Mouse (Mus musculus) neural tube, embryonic 15.5 days (tissue): ENCODE data around the gene Kif9. TPM values are rescaled to one million over a fixed set of nuclear protein-coding genes. Genes with fewer than 3 reads are reported as not detected.

ENCODE experiments used
- ATAC-seq: fragments of 200-750 bp; cut with Nextera tagmentation; 2 replicates; pipeline ENCODE4 v1.8.0; 2017; ENCODE audit warnings: mild to moderate bottlenecking, moderate TSS enrichment, moderate library complexity; ENCODE audit not compliant: low FRiP score
- H3K27ac ChIP-seq: fragments of 300-500 bp; sonication (generic); replicated peaks from 2 replicates; pipeline ENCODE4 v1.5.1; 2015; ENCODE audit warnings: mild to moderate bottlenecking, inconsistent platforms
- H3K27me3 ChIP-seq: fragments of 300-500 bp; sonication (generic); replicated peaks from 2 replicates; pipeline ENCODE4 v1.6.1; 2015; ENCODE audit warnings: inconsistent platforms
- H3K36me3 ChIP-seq: fragments of 300-500 bp; sonication (generic); 2 replicates; pipeline ENCODE4 v1.6.1; 2015; ENCODE audit warnings: inconsistent platforms
- H3K4me1 ChIP-seq: fragments of 300-500 bp; sonication (generic); 2 replicates; pipeline ENCODE4 v1.6.1; 2015; ENCODE audit warnings: inconsistent platforms
- H3K4me2 ChIP-seq: fragments of 300-500 bp; sonication (generic); 2 replicates; pipeline ENCODE4 v1.6.1; 2015; ENCODE audit warnings: inconsistent platforms, mild to moderate bottlenecking, moderate library complexity
- H3K4me3 ChIP-seq: fragments of 300-500 bp; sonication (generic); replicated peaks from 2 replicates; pipeline ENCODE4 v1.5.1; 2015; ENCODE audit warnings: mild to moderate bottlenecking, inconsistent platforms
- H3K9ac ChIP-seq: fragments of 300-500 bp; sonication (generic); replicated peaks from 2 replicates; pipeline ENCODE4 v1.6.1; 2015; ENCODE audit warnings: mild to moderate bottlenecking, inconsistent platforms
- H3K9me3 ChIP-seq: fragments of 300-500 bp; sonication (generic); replicated peaks from 2 replicates; pipeline ENCODE4 v1.6.1; 2016; ENCODE audit warnings: inconsistent platforms
- WGBS: fragments of 180-500 bp; shearing (Covaris S2); methylation state at CpG from one replicate; pipeline ENCODE4 v1.1.7; 2015; ENCODE audit warnings: mixed read lengths; 5-methylcytosine and 5-hydroxymethylcytosine counted together
- polyA plus RNA-seq: library from polyadenylated mRNA; unstranded; fragments of >200 nt; fragmentation: Nextera tagmentation; extraction: Ambion mirVana; gene quantifications from 2 replicates; pipeline ENCODE4 v1.2.1, GENCODE M21; 2015

The Kif9 gene
- polyA plus RNA-seq, 1 experiment from 2014 or later: 3.4 TPM

GRCm38 (mm10) chr9:110530650-110531049 is 53.9 kb downstream of the Kif9 start:
- H3K27me3 ChIP-seq: no peaks in the 10 kb centered on the region
- no peak overlapping the region for H3K4me3 ChIP-seq
- peaks cover 30% of the 10 kb centered on the region for H3K4me1 ChIP-seq
- WGBS: 67% methylated on average over 3 of the region's 3 CpGs
- no peaks in the 10 kb centered on the region for H3K9me3 ChIP-seq
- H3K9ac ChIP-seq: no peak overlapping the region
- ATAC-seq: no peak
- peak overlapping the region; percentile 60; the same call in 1 of the 2 replicates for H3K4me2 ChIP-seq
- H3K36me3 ChIP-seq: no peaks in the 10 kb centered on the region
- no peak overlapping the region for H3K27ac ChIP-seq

GRCm38 (mm10) chr9:110531151-110531791 is 54.5 kb downstream of the Kif9 start:
- 27% methylated on average over 6 of the region's 6 CpGs for WGBS
- 0 out of 2 replicates have a peak overlapping the region, but pooled peaks have one; percentile 17 for H3K9ac ChIP-seq
- no peaks in the 10 kb centered on the region for H3K9me3 ChIP-seq
- ATAC-seq: no peak
- peaks cover 35% of the 10 kb centered on the region for H3K4me1 ChIP-seq
- H3K4me3 ChIP-seq: peak overlapping the region; percentile 98
- peak overlapping the region; percentile 99 for H3K27ac ChIP-seq
- no peaks in the 10 kb centered on the region for H3K27me3 ChIP-seq
- peak overlapping the region; percentile 60 for H3K4me2 ChIP-seq
- H3K36me3 ChIP-seq: no peaks in the 10 kb centered on the region

DNA sequence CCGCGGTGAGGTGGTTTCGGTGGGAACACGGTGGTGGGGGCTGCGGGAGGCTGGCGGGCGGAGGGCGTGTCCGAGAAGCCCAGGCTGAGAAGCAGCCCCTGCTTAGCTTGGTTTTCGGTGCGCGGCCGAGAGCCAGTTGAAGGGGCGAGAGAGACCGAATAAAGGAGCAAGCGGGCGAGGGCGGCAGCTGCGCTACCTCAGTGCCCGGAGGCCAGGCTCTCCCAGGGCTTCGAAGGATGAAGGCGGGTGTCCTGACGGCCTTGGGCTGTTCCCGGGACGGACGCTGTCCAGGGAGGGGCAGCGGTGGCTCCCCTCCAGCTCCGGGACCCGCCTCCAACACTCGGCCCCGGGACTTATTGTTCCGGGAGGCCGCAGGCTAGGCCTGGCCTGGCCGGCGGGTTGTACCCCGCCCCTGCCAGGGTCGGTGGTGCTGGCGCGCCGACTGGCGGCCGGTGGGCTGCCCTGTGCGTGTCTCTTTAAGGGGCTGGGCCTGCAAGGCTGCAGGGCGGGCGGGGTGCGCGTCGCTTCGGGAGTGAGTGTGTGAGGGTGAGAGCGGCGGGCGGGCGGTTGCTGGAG is 55.2 kb downstream of the Kif9 start:
- H3K9me3 ChIP-seq: no peaks in the 10 kb centered on the region
- H3K9ac ChIP-seq: peak overlapping the region; percentile 86
- no peaks in the 10 kb centered on the region for H3K27me3 ChIP-seq
- peak; percentile 99 for ATAC-seq
- no peaks in the 10 kb centered on the region for H3K36me3 ChIP-seq
- H3K4me3 ChIP-seq: peak overlapping the region; percentile 98
- H3K27ac ChIP-seq: peak overlapping the region; percentile 99
- peak overlapping the region; percentile 60 for H3K4me2 ChIP-seq
- WGBS: under 1% methylated on average over 51 of the region's 53 CpGs
- peaks cover 36% of the 10 kb centered on the region for H3K4me1 ChIP-seq

DNA sequence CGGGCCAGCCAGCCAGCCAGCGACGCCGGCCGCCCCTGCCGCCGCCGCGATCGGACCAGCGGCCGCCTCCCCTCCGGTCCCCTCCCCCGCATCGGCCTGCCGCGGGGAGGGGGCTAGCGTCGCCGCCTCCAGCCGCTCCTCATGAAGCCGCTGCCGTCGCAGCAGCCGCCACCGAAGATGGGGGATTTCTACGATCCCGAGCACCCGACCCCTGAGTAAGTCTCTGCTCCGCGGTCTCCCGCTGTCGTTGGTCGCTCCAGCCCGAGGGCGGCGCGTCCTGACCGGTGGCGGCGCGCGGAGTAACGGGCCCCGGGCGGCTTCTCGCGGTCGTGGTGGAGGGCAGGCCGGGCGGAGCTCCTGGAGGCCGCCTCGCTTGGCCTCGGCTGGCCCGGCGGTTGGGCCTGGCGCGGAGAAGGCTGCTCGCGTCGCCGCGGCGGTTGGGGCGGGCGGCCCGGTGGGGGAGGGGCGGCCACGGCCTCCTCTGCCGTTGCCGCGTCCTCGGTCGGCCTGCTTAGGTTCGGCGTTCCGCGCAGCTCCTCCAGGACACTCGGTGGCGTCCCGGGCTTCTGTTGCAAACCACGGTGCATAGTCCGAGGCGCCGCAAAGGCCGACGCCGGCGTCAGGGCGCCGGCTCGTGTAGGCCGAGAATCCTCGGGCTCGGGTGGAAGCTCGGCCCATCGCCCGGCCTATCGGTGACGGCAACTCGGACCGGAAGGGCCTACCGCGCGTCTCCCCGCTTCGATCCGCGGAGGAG is 56.0 kb downstream of the Kif9 start, which contains the start of gene Setd2:
Setd2 (plus strand) TSS at position 60 of the 754 bp plus-strand sequence.
- Histone ChIP-seq H3K27me3 (no peaks in the 10 kb centered on the region), H3K4me2 (peak within 1 kb of the TSS; percentile 75), H3K4me3 (peak within 1 kb of the TSS; percentile 98), H3K36me3 (no peaks in the 10 kb centered on the region), H3K9ac (peak within 1 kb of the TSS; percentile 99), H3K4me1 (peaks cover 36% of the 10 kb centered on the region), H3K9me3 (no peaks in the 10 kb centered on the region), H3K27ac (peak within 1 kb of the TSS; percentile 99)
- under 1% methylated on average over 84 of the region's 109 CpGs for WGBS
- ATAC-seq: peak; percentile 69

DNA sequence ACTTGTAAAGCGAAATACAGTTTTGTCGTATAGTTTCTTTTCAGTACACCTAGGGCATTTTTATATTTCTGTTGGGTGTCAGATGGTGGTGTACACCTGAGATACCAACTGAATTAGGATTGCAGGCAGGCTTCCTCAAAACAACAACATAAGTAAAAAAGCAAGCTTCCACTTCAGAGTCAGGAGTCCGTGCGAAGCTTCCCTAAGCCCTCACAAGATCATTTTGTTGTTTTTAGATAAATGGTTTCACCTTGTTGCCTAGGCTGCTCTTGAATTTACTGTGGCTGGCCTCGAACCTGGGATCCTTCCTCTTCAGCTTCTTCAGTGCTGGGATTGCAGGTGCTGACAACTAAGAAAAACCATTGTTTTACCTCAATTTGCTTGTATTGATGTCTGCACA is 56.9 kb downstream of the Kif9 start:
- Histone ChIP-seq H3K27me3 (no peaks in the 10 kb centered on the region), H3K4me1 (peaks cover 36% of the 10 kb centered on the region), H3K4me3 (peak overlapping the region; percentile 98), H3K4me2 (peak overlapping the region; percentile 75), H3K36me3 (no peaks in the 10 kb centered on the region), H3K9ac (peak overlapping the region; percentile 99), H3K27ac (peak overlapping the region; percentile 60; the same call in 1 of the 2 replicates), H3K9me3 (no peaks in the 10 kb centered on the region)
- 43% methylated on average over 5 of the region's 5 CpGs for WGBS
- ATAC-seq: no peak

DNA sequence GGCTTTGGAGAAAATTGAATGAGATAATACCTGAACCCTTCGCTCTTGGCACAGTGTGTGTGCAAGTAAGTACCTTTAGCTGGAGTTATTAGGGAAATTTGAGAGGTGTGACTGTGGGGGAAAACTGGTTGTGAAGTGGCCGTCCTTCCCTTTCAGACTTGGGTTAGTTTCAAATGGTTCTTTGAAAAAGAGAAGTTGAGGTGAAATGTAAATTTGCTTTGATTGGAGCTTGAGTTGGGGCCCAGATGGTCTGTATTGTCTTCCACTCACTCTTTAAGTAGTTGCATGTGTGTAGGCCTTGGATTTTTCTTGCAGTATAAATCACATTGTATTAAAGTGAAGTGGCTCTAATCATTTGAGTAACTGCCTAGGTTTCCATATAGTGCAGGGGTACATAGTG is 58.4 kb downstream of the Kif9 start:
- Histone ChIP-seq H3K27ac (no peak overlapping the region), H3K36me3 (no peaks in the 10 kb centered on the region), H3K9me3 (no peaks in the 10 kb centered on the region), H3K4me1 (peaks cover 36% of the 10 kb centered on the region), H3K4me3 (peak overlapping the region; percentile 3; the same call in 1 of the 2 replicates), H3K27me3 (no peaks in the 10 kb centered on the region), H3K9ac (no peak overlapping the region), H3K4me2 (peak overlapping the region; percentile 75; the same call in 1 of the 2 replicates)
- 77% methylated on average over 2 of the region's 2 CpGs for WGBS
- ATAC-seq: no peak

DNA sequence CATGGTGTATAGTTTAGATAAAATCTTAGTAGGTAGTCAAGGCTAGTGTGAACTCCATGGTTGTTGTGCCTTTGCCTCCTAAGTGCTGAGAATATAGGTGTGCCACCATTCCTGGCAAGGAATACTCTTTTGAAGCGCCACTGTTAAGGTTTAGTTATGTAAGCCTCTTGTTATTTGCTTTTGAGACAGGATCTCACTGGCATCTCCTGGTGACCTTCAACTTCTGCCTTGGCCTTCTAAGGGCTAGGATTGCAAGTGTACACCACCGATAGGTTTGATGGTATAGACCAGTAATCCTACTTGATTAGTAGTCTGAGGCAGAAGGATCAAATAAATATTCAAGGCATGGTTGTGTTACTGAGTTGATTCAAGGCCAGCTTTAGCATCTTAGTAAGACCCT is 59.9 kb downstream of the Kif9 start:
- no peak for ATAC-seq
- whole genome bisulfite sequencing: 98% methylated on average over 2 of the region's 2 CpGs

GRCm38 (mm10) chr9:110538511-110538910 is 61.8 kb downstream of the Kif9 start:
- Histone ChIP-seq H3K4me2 (no peak overlapping the region), H3K27ac (no peak overlapping the region), H3K9ac (no peak overlapping the region), H3K4me3 (no peak overlapping the region), H3K4me1 (peaks cover 27% of the 10 kb centered on the region), H3K9me3 (no peaks in the 10 kb centered on the region), H3K36me3 (no peaks in the 10 kb centered on the region), H3K27me3 (no peaks in the 10 kb centered on the region)
- no peak for ATAC-seq

More for the DNA sequence above, 59.9 kb downstream of the Kif9 start:
- Histone ChIP-seq H3K4me2 (no peak overlapping the region), H3K4me3 (no peak overlapping the region), H3K36me3 (no peaks in the 10 kb centered on the region), H3K9me3 (no peaks in the 10 kb centered on the region), H3K9ac (no peak overlapping the region), H3K27ac (no peak overlapping the region), H3K4me1 (peaks cover 27% of the 10 kb centered on the region), H3K27me3 (no peaks in the 10 kb centered on the region)

DNA sequence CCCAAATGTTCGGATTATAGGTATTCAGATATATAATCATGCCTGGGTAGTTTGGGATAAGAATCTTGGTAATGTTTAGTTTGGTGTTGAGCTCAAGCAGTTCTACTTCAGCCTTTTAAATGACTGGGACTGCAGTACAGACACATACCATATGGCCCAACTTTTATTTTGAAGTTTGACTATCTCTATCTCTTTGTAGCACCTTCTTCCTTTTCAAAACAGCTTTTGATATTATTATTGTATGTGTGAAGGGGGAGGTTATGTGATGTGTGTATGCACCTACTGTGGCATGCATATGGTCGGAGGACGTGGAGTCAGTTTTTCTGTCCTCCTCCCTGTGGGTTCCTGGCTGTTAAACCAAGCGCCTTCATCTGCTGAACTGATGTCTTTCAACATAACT is 65.2 kb downstream of the Kif9 start:
- Histone ChIP-seq H3K4me2 (no peak overlapping the region), H3K36me3 (no peaks in the 10 kb centered on the region), H3K9me3 (no peaks in the 10 kb centered on the region), H3K4me3 (no peak overlapping the region), H3K27ac (no peak overlapping the region), H3K9ac (no peak overlapping the region), H3K4me1 (0 out of 2 replicates have a peak, but pooled peaks cover 2% of the 10 kb centered on the region), H3K27me3 (no peaks in the 10 kb centered on the region)
- no peak for ATAC-seq
- WGBS: 95% methylated on average over 4 of the region's 4 CpGs

GRCm38 (mm10) chr9:110548261-110548660 is 71.5 kb downstream of the Kif9 start:
- Histone ChIP-seq H3K27me3 (no peaks in the 10 kb centered on the region), H3K36me3 (peaks cover 56% of the 10 kb centered on the region)
- 98% methylated on average over 19 of the region's 19 CpGs for WGBS

GRCm38 (mm10) chr9:110568309-110568708 is 91.6 kb downstream of the Kif9 start:
- no peak for ATAC-seq
- Histone ChIP-seq H3K36me3 (peaks cover 57% of the 10 kb centered on the region), H3K4me1 (no peaks in the 10 kb centered on the region), H3K9ac (no peak overlapping the region), H3K27ac (no peak overlapping the region), H3K9me3 (no peaks in the 10 kb centered on the region), H3K4me3 (no peak overlapping the region), H3K4me2 (no peak overlapping the region), H3K27me3 (no peaks in the 10 kb centered on the region)

More at GRCm38 (mm10) chr9:110548261-110548660, 71.5 kb downstream of the Kif9 start:
- no peak overlapping the region for H3K27ac ChIP-seq
- H3K9me3 ChIP-seq: no peaks in the 10 kb centered on the region
- 0 out of 2 replicates have a peak, but pooled peaks cover 2% of the 10 kb centered on the region for H3K4me1 ChIP-seq
- ATAC-seq: no peak
- H3K4me2 ChIP-seq: no peak overlapping the region
- H3K9ac ChIP-seq: no peak overlapping the region
- no peak overlapping the region for H3K4me3 ChIP-seq
